In genomic region chr12:84100071-84100470, GRCm38 (mm10) we compare ENCODE assay signal across 1 mouse cellular context.
TF ChIP-seq lines count a peak whose summit lies in the region.

No protein-coding gene starts in this region.

TF ChIP-seq in MEL, 35 proteins besides CTCF, POLR2A, EP300 and RAD21 (continued from another document):
- TF ChIP-seq ELF1 (IDR thresholded peaks at IDR 0.05; ENCODE audit: low read depth, low read length): no peak
- peak; percentile 66; the same call in 1 of the 2 replicates for TF ChIP-seq USF1 (IDR thresholded peaks at IDR 0.05; ENCODE audit: low read depth, low read length)
TF ChIP-seq in MEL: peak in this region for 1.
